Mouse (Mus musculus) cerebellum, postnatal 14 days (tissue): ENCODE measurements around the gene Icam1.
"Not testable (repeated sequence)": the region's sequence is repeated elsewhere in the genome, so short reads cannot be mapped to it uniquely, and the experiment has no call there.

Experiments used
- DNase-seq, 2 experiments: peaks; one replicate each; pipeline ENCODE4 v3.0.0; 2021; ENCODE audit warnings: mixed read lengths in 2 of 2

The Icam1 gene

DNA sequence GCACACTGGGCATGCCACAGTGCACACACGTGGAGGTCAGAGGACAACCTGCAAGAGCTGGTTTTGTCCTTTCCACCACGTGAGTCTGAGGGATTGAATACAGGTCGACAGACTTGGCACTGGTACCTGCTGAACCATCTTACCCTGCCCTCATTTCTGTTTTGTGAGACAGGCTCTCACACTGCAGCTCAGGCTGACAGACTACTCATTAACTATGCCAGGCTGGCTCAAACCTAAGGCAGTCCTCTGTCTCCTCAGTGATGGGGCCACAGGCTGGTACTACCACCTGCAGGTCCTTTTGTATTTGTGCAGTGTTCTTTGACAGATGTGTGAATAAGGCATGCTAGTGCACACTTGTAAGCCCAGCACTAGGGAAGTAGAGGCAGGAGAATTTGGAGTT, 20.7 kb upstream of the Icam1 start:
- DNase-seq = no peak

DNA sequence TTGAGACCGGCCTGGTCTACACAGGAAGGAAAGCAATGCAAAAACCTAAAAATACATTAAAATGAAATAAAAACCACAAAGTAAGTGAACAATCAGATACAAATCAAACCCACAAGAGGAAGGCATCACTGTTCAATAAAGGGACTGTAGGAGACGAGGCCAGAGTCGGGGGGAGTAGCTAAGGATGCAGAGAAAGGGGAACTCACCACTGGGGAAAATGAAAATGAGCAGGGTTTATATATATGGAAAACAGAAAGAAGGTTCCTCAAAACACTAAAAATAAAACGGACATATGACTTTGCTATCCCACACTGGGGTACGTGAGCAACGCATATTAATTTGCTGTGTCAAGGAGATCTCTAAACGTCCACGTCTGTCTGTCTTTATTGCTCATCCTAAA, 18.7 kb upstream of the Icam1 start:
- DNase-seq = no peak

DNA sequence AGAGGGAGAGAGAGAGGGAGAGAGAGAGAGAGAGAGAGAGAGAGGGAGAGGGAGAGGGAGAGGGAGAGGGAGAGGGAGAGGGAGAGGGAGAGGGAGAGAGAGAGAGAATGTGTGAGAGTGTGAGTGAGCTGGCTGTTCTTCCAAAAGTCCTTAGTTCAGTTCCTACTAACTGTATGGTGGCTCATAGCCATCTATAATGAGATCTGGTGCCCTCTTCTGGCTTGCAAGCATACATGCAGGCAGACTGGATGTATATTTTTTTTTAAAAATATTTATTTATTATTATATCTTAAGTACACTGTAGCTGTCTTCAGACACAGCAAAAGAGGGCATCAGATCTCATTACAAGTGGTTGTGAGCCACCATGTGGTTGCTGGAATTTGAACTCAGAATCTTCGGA, 17.4 kb upstream of the Icam1 start:
- not testable (repeated sequence) for DNase-seq

DNA sequence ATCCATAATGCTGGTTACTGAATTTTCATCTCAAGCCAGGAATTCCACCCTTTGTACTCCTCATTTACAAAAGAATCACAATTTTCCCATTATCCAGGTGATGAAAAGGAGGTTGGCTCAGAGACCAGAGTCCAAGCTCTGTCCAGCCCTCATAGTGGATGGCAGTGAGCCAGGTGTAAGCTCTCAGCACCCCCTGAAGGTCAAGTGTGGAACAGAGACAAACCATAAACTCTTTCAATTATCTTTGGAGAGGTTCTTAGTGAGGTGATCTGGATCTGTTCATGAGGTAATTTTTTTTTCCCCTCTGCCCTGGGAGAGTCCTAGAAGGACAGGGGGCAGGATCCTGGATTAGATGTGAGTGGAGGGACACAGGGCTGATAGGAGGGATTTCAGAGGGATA, 15.0 kb upstream of the Icam1 start:
- DNase-seq = peak in 1 of 2 experiments; percentile 45

DNA sequence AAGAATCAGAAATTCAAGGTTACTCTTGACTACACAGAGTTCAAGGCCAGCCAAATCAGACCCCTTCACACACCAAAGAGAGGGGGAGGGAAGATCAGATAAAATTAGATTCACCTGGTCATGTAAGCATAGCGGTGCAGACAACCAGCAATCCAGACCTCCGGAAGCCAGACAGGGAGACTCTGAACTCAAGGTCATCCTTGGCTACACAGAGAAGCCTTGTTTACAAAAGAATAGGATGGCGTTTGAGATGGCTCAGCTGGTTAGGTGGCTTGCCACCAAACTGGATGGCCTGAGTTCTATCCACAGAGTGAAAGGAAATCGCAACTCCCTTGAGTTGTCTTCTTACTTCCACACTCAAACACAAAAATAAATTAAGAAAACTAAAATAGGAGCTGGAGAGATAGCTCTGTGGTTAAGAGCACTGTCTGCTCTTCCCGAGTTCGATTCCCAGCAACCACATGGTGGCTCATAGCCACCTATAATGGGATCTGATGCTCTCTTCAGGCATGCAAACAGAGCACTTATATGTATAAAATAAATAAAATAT, 14.1 kb upstream of the Icam1 start:
- no peak for DNase-seq

DNA sequence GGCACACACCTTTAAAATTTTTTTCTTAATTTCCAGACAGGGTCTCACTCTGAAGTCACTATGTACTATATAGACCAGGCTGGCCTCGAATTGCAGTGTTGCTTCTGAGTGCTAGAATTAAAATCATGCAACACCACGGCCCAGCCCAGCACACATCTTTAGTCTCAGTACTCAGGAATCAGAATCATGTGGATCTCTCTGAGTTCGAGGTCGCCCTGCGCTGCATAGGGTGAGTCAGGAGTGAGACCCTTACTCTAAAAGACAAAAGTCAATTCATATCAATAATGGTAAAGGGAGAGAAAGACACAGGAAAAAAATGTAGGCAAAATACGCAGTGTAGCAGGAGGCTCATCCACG, 13.5 kb upstream of the Icam1 start:
- DNase-seq = no peak

DNA sequence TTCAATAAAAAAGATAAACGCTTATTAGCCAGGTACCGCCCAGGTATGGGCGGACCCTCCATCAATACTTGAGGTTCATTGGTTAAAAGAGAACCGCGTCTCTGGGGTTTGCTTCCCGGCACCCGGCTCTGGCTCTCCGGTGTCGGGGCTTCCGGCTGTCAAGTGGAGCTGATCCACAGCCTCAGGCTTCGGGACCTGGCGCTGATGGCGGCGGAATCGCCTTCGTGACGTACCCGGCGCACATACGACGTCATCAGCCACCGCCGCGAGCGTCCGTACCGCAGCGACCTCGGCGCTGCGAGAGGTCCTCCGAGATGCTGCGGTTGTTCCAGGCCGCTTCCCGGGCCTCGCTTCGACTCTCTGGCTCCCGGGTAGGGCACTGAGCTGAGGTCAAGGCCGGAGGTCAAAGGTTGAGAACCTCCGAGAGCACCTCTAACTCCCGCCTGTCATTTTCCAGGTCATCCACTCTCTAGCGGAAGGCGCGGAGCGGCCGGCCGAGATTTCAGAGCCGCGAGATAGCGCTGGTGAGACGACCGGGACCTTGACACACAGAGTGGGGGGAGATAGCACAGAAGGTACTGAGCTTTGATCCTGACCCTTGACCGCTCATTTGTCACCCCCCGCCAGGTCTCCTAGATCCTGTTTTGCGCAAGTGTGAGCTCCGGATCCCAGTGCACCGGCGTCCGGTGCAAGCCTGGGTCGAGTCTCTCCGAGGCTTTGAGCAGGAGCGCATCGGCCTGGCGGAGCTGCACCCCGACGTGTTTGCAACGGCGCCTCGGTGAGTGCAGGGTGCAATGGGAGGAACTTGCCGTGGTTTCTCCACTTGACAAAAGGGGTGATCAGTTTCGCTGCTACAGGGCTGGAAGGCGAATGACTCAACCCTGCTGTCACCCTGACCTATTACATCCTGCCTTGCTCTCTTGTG, 12.9 kb upstream of the Icam1 start, which contains the start of gene Mrpl4:
Mrpl4 (plus strand) TSS at position 112 of the 925 bp plus-strand sequence.
- DNase-seq = peak; percentile 95 to 97

DNA sequence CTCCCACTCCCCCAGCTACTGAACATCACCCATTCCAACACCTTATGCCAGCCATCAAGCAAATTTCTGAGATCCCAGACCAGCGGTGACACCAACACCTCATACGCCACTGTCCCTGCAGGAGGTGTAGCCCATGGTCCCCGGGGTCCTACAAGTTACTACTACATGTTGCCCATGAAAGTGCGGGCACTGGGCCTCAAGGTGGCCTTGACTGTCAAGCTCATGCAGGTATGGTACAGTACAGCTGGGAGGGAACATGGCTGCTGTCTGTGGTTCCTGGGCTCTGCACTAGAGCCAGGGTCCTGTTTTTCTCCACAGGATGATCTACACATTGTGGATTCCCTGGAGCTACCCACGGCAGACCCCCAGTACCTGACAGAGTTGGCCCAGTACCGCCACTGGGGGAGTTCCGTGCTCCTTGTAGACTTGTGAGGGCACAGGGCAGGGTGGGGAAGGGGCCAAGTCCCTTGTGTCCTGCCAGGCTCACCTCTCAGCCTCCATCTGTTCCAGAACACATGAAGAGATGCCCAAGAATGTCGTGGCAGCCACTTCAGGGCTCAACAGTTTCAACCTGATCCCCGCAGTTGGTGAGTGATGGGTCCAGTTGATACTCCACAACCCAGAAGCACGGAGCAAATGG, 8.4 kb upstream of the Icam1 start:
- DNase-seq = no peak

DNA sequence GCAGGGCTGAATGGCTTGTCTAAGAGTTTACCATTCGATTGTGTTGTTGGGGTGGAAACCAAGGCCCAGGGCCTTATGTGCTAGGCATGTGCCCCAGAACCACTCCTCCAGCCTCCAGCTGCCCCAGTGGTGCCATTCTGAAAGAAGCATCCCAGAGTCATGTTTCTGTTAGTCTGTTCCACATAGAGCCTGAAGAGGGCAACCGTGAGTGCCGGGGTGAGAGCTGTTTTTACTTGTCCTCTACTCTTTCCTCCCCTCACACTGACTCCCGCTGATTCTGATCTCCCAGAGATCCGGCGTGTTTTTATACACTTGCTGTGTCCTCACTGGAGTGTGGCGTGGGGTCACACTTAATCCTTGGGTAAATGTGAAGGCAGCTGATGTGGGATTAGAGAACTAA, 7.8 kb upstream of the Icam1 start:
- DNase-seq = no peak

DNA sequence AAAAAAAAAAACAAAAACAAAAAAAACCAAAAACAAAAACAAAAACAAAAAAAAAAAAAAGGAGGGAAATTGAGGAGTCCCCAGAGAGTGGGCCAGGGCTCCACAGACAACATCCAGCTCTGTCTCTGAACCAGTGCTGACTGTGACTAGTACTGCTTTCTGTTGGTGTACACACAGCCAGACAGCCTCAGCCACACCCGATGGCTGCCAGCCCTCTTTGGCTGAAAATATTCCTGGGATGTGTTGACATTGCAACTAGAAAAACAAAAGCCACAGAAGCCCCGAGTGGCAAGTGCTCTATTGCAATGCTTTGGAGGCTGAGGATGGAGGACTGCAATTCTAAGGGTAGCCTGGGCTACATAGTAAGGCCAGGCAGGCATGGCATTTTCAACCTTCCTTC, 5.4 kb upstream of the Icam1 start:
- DNase-seq = no peak

DNA sequence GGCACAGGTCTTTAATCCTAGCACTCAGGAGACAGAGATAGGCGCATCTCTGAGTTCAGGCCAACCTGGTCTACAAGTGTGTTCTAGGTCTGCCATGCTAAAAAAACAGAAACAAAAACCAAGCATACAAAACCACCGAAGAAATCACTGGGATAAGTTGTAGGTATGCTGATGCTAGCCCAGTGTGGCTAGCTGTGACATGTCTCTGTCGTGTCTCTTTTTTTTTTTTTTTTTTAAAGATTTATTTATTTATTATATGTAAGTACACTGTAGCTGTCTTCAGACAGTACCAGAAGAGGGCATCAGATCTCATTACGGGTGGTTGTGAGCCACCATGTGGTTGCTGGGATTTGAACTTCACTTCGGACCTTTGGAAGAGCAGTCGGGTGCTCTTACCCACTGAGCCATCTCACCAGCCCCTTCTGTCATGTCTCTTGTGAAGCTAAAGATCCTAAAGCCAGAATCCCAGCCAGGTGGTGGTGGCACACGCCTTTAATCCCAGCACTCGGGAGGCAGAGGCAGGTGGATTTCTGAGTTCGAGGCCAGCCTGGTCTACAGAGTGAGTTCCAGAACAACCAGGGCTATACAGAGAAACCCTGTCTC, 4.7 kb upstream of the Icam1 start:
- DNase-seq = not testable (repeated sequence)

DNA sequence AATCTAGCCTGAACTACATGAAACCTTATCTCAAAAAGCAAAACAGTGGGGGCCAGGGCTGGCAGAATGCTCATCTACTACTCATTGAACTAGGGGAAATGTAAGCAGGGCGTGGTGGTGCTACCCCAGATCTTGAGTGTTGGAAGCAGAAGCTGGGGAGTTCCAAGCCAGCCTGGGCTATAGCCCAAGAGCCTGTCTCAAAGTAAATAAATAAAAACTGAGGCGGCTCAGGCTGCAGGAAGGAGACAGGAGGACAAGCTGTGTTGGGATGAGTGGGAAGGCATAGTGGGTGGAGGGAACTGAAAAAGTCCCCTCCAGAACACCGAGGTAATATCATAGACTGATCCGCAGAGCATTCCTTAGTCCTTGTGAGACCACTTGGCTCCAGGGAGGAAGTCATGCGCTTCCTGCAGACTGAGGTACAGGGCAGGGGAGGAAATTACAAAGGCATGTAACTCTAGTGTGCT, 3.9 kb upstream of the Icam1 start:
- no peak for DNase-seq

DNA sequence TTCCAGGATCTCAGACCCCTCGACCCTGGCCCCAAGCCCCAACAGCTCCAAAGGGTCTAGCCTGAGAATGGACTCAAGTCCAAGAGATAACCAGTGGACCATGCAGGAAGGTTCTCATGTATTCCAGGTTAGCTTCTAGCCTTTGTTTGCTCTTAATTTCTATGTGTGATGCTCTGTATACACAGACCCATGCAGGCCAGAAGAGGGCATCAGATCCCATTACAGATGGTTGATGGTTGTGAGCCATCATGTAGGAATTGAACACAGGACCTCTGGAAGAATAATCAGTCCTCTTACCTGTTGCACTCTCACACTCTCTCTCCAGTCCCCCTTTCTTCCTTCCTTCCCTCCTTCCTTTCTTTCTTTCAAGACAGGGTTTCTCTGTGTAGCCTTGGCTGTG, 3.4 kb upstream of the Icam1 start:
- DNase-seq = no peak

DNA sequence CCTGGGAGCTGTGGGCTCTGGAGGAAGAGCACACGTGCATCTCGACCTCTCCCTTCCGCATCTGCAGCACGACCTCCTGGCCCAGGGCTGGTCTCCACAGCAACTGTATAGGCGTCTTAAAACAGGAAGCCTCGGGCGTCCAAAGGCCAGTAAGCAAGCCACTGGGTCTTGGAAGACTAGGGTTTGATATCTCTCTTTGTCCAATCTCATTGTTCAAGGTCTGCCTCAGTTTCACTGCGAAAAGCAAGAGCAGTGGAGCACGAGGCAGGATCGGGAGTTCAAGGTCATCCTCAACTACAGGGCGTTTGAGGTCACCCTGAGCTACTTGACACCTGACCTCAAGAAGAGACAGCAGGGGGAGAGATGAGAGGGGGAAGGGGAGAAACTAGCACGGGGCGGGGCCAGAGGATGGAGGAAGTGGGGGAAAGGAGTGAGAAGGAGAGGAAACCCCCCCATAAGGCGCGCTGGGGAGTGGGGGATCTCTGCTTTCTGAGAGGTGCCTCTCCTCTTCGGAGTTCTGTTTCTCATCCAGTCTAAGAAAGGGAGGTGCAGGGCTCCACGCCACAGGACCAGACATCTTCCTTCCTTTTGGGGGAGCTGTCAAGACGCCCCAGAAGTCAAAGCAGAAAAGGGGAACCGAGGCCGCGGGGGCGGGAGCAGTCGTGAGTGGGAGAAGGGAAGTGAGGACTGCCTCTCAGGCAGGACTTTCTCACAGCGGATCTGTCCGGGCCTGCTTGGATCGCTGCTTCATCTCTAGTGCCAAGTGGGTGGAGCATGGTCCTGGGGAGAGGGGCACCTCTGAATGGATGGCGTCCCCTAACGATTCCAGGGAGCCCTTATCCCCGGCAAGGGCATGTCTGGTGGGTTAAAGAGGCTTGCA, 854 bp upstream of the Icam1 start:
- DNase-seq = no peak

DNA sequence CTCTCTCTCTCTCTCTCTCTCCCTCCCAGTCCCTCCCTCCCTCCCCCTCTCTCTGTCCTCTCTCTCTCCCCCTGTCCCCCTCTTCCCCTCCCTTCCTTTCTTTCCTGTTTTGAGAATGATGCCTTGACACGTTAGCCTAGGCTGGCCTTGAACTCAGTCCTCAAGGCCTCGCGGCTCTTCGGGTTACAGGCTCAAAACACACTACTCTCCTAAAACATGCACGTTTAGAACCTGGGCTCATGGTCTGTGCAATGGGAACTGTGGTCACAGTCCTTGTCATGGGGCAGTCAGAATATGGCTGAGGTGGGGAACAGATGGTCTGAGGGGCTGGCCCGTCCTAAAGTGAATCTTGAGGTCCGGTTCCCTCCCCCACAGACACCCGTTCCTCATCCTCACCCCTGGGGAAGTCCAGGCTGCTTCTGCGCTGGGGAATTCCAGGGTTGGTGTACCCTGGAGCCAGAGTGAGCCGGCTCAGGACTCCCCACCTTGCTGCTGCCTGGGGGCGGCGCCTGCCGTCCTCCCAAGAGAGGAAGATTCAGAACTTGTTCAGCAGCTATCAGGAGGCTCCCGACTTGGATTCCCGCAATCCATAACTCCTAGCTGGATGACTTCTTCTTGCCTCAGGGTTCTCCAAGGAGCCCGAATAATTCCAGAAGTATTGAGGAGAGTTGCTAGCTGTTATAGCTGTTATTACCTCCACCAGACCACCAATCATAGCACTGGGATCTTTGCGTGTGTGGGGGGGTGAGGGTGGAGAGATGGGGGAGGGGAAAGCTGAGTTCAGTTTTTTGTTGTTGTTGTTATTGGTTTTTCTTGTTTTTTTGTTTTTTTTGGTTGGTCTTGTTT, 769 bp downstream of the Icam1 start:
- no peak for DNase-seq

DNA sequence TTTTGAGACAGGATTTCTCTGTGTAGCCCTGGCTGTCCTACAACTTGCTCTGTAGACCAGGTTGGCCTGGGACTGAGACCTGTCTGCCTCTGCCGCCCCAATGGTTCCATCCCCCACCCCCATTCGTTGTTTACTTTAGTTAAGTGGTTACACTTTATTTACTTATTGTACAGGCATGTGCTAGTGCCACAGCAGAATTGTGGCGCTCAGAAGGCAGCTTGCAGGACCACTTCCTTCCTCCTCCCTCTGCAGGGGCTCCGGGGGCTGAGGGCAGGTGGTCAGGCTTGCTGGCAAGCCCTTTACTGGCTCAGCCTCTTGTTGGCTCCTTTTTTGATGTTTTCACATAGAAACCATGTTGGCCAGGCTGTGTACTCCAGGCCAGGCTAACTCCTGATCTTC, 1.4 kb downstream of the Icam1 start:
- no peak for DNase-seq

DNA sequence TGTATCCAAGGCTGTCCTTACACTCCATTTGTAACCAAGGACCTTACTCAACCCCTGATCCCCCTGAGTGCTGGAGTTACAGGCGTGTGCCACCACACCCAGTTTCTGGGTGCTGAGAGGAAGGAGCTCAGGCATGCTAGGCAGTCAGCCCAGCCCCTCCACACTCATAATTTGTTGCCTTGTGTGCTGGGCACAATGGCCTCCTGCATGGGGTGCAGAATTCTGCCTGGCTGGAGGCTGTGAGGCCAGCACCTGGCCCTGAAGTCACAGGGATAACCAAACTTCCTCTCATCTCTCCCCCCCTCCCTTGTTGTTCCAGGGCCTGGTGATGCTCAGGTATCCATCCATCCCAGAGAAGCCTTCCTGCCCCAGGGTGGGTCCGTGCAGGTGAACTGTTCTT, 2.8 kb downstream of the Icam1 start:
- no peak for DNase-seq

DNA sequence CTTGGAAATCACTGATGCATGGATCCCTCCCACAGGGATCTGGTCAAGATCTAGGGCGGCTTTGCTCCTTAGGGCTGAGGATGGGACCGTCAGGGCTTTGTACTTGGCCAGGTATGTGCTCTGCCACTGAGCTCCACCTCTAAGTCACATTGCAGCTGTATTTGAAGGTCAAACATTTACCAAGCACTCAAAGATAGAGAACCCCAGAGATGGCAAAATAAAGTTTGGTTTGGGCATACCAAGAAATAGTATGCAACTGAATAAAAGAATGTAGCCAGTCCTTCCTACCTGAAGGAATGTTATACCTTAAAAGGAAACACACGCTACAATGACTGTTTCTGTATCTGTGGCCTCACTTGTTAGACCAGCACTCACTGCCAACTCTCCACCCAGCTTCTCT, 5.6 kb downstream of the Icam1 start:
- DNase-seq = no peak

DNA sequence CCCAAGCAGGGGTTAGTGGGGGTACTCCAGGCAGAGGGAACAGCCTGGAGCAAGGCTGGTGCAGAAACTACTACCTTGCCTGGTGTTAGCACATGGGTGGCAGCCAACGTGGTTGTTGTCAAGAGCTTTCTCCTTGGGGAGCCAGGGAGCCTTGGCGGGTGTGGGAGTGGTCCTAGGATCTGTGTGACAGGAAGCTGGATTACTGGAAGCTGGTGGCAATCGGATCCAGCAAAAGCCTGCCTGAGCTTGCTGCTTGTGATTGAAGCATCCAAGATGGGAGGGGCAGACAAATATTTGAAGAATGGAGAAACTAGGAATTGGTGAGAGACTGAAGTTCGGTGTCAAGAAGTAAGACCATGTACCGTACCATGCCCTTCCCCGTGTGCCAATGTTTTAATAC, 6.5 kb downstream of the Icam1 start:
- DNase-seq = no peak

DNA sequence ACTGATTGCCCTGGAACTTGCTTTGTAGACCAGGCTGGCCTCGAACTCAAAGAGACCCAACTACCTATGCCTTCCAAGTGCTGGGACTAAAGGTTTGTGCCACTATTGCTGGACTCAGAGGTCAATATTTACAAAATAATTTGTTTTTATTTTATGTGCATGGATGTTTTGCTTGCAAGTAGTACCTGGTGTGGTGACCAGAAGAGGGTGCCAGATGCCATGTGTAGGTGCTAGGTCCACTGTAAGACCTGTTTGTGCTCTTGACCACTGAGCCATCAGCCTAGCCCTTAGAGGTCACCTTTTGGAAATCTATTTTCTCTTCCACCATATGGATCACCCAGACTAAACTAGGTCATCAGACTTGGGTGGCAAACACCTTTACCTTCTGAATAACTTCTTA, 6.9 kb downstream of the Icam1 start:
- no peak for DNase-seq

DNA sequence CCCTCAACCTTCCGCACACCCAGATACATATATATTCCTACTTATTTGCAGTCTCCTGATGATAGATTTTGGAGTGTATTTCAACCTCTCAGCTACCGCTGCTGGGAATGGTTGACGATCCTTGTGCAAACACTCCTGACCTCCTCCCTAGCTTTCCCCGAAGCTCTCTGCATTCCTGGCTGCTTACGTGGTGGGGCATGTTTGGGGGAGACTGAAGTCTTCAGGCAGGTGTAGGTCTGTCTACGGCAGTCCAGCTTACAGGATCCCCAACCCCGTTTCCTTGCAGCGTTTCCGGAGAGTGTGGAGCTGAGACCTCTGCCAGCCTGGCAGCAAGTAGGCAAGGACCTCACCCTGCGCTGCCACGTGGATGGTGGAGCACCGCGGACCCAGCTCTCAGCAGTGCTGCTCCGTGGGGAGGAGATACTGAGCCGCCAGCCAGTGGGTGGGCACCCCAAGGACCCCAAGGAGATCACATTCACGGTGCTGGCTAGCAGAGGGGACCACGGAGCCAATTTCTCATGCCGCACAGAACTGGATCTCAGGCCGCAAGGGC, 9.5 kb downstream of the Icam1 start:
- DNase-seq = no peak
